Mouse (Mus musculus) forebrain, embryonic 14.5 days (tissue): ENCODE measurements around the gene Myb. TPM values are rescaled to one million over a fixed set of nuclear protein-coding genes. Genes with fewer than 3 reads are reported as not detected.

Experiments
- ATAC-seq: fragments of 200-750 bp; cut with Nextera tagmentation; 2 replicates; pipeline ENCODE4 v1.8.0; 2017; ENCODE audit warnings: mild to moderate bottlenecking, moderate library complexity
- DNase-seq: peaks from one replicate; pipeline ENCODE4 v3.0.0-alpha.2; 2015; ENCODE audit warnings: low spot score
- H3K27ac ChIP-seq: fragments of 300-500 bp; sonication (generic); 2 replicates; pipeline ENCODE4 v1.5.1; 2014; ENCODE audit warnings: low read depth, mild to moderate bottlenecking, control low read depth, low read length, moderate library complexity
- H3K27me3 ChIP-seq: fragments of 300-500 bp; sonication (generic); replicated peaks from 2 replicates; pipeline ENCODE4 v1.6.1; 2014; ENCODE audit warnings: low read length, control low read depth, mixed read lengths; ENCODE audit not compliant: control insufficient read depth, insufficient read depth
- H3K36me3 ChIP-seq: fragments of 300-500 bp; sonication (generic); 2 replicates; pipeline ENCODE4 v1.6.1; 2014; ENCODE audit warnings: low read length, control low read depth; ENCODE audit not compliant: control insufficient read depth, insufficient read depth
- H3K4me1 ChIP-seq: fragments of 300-500 bp; sonication (generic); 2 replicates; pipeline ENCODE4 v1.6.1; 2014; ENCODE audit warnings: antibody characterized with exemption, low read length, control low read depth; ENCODE audit not compliant: control insufficient read depth, insufficient read depth
- H3K4me2 ChIP-seq: fragments of 300-500 bp; sonication (generic); 2 replicates; pipeline ENCODE4 v1.6.1; 2014; ENCODE audit warnings: mild to moderate bottlenecking, control low read depth, low read length
- H3K4me3 ChIP-seq: fragments of 300-500 bp; sonication (generic); 2 replicates; pipeline ENCODE4 v1.5.1; 2014; ENCODE audit warnings: low read depth, low read length, control low read depth
- H3K9ac ChIP-seq: fragments of 300-500 bp; sonication (generic); 2 replicates; pipeline ENCODE4 v1.6.1; 2014; ENCODE audit warnings: mild to moderate bottlenecking, low read length, control low read depth, moderate library complexity
- H3K9me3 ChIP-seq: fragments of 300-500 bp; sonication (generic); replicated peaks from 2 replicates; pipeline ENCODE4 v1.6.1; 2016; ENCODE audit warnings: low read length, control low read depth, mixed read lengths; ENCODE audit not compliant: control insufficient read depth
- WGBS: fragments of 180-500 bp; shearing (Covaris S2); extraction: QIAGEN DNeasy Blood & Tissue Kit; methylation state at CpG from one replicate; pipeline ENCODE4 v1.1.7; 2014; 5-methylcytosine and 5-hydroxymethylcytosine counted together
- polyA plus RNA-seq: library from polyadenylated mRNA; unstranded; fragments of >200 nt; fragmentation: Nextera tagmentation; extraction: Ambion mirVana; gene quantifications from 2 replicates; pipeline ENCODE4 v1.2.1, GENCODE M21; 2014

Gene Myb
- polyA plus RNA-seq: 2.6 and 3.2 TPM in 2 replicates

DNA sequence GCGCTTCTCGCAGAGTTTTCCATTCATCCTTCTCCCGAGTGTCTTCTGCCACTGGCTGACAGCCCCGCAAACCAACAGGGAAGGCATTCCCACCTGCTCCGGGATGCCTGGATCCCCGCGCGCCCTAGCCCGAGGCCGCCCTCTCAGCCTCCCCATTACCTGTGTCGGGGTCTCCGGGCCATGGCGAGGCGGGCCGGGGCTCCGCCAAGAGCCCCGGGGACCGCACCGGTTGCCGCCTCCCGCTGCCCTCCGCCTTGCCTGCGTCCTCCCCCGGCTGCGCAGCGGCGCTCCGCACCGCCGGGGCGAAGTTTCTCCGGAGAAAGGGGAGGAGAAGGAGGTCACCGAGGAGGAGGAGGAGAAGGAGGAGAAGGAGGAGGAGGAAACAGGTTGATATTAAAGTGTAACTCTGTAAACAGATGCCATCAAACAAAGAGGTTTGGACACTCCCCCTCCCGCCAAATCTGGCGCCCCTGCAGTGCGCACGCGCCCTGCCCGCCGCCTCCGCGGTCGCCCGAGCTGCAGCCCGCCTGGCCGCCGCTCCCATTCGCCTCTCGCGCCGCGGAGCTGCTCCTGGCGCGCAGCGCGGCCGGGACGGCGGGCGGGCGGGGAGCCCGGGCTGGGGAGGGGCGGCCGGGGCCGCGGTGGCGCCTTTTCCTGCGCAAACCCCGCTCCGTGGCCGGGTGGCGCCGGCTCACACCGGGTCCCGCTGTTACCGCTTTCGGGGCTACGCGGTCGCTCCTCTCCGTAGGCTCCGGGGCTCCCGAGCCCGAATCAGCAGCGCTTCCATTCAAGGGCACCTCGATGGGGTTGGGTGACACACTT is at the start of gene Myb:
TSS of gene Myb (minus strand) at position 448 of the 822 bp plus-strand sequence.
- under 1% methylated on average over 63 of the region's 86 CpGs for whole genome bisulfite sequencing
- Histone ChIP-seq H3K27me3 (peaks cover 25% of the 10 kb centered on the region), H3K36me3 (no peaks in the 10 kb centered on the region), H3K27ac (peak within 1 kb of the TSS; percentile 21; the same call in 1 of the 2 replicates), H3K9me3 (no peaks in the 10 kb centered on the region), H3K4me3 (peak within 1 kb of the TSS; percentile 61), H3K9ac (peak within 1 kb of the TSS; percentile 86), H3K4me2 (peak within 1 kb of the TSS; percentile 99), H3K4me1 (peaks cover 8% of the 10 kb centered on the region; the same call in 1 of the 2 replicates)
- ATAC-seq: peak; percentile 88
- peak; percentile 84 for DNase-seq

DNA sequence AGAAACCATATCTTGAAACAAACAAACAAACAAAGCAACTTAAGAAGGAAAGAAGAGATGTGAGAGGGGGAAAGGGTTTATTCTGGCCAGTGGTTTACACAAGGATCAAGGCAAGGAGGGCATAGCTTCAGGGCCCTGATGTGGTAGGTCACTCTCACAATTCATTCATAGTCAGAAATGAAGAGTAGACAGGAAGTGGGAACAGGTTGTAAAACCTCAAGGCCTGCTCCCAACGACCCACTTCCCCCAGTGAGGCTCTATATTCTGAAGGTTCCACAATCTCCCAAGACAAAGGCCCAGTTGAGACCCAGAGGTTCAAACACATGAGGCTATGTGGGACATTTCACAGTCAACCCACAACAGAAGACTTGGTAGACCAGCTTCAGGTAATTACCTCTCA is 46.6 kb upstream of the Myb start:
- Histone ChIP-seq H3K4me3 (no peak overlapping the region), H3K4me2 (no peak overlapping the region), H3K27ac (no peak overlapping the region), H3K27me3 (no peaks in the 10 kb centered on the region), H3K9me3 (no peaks in the 10 kb centered on the region), H3K4me1 (no peaks in the 10 kb centered on the region), H3K36me3 (no peaks in the 10 kb centered on the region), H3K9ac (no peak overlapping the region)
- DNase-seq (no peak), ATAC-seq (no peak)
- WGBS: 82% methylated on average over 1 of the region's 1 CpGs

DNA sequence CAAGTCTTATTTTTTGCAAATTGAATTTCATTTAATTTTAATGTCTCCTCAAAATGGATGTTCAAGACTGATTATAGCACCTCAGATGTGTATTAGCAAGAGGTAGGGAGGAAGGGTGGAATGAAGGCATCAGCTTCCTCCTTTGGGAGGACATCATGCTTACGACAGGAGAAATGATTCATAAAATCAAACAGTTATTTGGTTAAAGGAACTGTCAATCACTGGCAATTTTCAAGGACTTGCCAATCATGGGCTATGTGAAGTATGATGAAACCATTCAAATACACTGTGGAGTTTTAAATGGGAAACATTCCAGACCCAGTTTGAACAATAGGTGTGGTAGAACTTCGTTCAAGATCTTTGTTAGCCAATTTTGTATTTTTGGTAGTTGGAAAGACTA is 45.4 kb upstream of the Myb start:
- no peaks in the 10 kb centered on the region for H3K9me3 ChIP-seq
- 76% methylated on average over 2 of the region's 2 CpGs for WGBS
- no peak overlapping the region for H3K4me2 ChIP-seq
- no peak for ATAC-seq
- no peak overlapping the region for H3K4me3 ChIP-seq
- no peak for DNase-seq
- no peaks in the 10 kb centered on the region for H3K4me1 ChIP-seq
- H3K27ac ChIP-seq: no peak overlapping the region
- H3K27me3 ChIP-seq: no peaks in the 10 kb centered on the region
- H3K36me3 ChIP-seq: no peaks in the 10 kb centered on the region
- no peak overlapping the region for H3K9ac ChIP-seq

DNA sequence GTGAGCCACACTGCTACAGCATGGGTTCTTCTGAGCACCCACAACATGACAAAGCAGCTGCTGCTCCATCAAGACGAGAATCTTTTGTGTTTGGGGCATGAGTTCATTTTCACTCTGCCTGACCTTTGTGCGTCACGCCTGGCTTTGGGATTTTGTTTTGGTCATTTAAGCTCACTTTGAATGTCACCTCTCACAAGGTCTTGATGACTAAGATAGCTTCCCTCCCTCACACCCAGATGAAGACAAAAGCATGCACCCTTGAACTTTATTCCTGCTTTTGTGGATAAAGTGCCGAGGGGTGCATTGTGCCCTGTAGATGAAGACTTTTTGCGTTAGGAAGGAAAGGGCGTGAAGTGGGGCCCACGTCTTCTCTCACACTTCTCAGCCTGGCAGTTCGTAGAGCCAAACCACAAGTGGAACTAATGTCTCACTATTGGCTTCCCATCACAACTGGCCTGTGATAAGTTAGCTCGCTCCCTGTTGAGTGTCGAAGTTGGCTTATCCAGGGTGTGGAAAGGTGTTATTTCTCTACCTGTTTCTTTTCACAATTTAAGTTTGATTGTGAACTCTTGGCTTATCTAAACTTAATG is 43.8 kb upstream of the Myb start:
- Histone ChIP-seq H3K36me3 (no peaks in the 10 kb centered on the region), H3K4me3 (no peak overlapping the region), H3K27me3 (no peaks in the 10 kb centered on the region), H3K9ac (no peak overlapping the region), H3K4me2 (no peak overlapping the region), H3K9me3 (no peaks in the 10 kb centered on the region), H3K4me1 (no peaks in the 10 kb centered on the region), H3K27ac (no peak overlapping the region)
- 82% methylated on average over 10 of the region's 10 CpGs for WGBS
- DNase-seq (no peak), ATAC-seq (no peak)

DNA sequence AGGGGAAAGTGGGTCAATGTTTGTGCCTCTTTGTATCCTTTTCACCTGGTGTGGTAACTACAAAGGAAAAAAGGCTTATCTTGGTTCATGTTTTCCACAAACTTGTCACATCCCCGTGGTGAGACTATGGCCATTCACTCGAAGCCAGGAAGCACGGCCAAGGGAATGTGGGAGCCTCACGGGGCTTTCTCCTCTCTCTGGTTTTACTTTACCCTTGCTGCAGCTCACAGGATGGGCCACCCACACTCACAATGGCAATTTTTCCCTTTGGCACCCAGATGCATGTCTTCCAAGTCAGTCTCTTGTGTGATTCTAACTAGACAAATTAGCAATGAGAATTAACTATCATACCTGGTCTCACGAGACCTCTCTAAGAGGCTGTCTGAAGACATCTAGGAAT is 43.1 kb upstream of the Myb start:
- no peak for ATAC-seq
- no peaks in the 10 kb centered on the region for H3K36me3 ChIP-seq
- H3K27ac ChIP-seq: no peak overlapping the region
- no peak overlapping the region for H3K9ac ChIP-seq
- no peaks in the 10 kb centered on the region for H3K4me1 ChIP-seq
- no peaks in the 10 kb centered on the region for H3K9me3 ChIP-seq
- DNase-seq: no peak
- no peak overlapping the region for H3K4me3 ChIP-seq
- WGBS: 91% methylated on average over 5 of the region's 5 CpGs
- H3K27me3 ChIP-seq: no peaks in the 10 kb centered on the region
- H3K4me2 ChIP-seq: no peak overlapping the region

DNA sequence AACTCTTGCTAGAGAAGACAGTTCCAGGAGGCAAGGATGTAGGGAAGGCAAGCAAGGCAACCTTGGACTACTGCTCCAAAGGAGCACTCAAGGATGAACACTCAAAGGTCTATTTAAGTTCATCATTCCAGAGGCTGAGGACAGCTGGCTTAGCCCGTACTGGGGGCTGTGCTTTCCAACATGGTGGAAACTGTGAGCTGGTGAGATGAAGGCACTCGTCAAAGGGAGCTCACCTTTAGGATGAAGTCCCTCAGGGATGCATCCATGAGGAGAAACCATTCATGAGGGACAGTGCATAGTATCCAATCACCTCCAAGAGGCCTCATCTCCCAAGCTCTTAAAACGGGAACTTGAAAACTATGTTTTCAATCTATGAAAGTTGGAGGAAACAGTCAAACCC is 42.7 kb upstream of the Myb start:
- no peaks in the 10 kb centered on the region for H3K9me3 ChIP-seq
- 96% methylated on average over 3 of the region's 3 CpGs for WGBS
- no peaks in the 10 kb centered on the region for H3K4me1 ChIP-seq
- no peaks in the 10 kb centered on the region for H3K27me3 ChIP-seq
- no peaks in the 10 kb centered on the region for H3K36me3 ChIP-seq
- no peak overlapping the region for H3K4me2 ChIP-seq
- no peak overlapping the region for H3K9ac ChIP-seq
- no peak for ATAC-seq
- H3K27ac ChIP-seq: no peak overlapping the region
- no peak for DNase-seq
- no peak overlapping the region for H3K4me3 ChIP-seq

DNA sequence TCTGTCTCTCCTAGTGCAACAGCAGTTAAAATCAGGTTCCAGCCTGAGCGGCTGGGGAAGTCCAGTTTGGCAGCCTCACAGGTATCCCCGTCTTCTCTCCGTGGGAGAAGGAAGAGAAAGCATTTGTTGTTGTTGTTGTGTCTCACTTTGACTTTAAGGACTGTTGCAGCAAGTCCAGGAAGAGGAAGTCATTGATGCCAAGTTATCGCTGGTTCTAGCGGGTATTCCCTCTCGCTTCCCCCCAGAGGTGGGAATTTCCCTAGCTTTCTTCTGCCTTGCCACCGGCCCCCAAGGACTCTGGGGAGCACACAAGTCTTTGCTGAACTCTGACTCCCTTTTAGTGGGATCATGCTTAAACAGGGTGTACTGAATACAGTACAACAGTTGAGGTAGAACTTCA is 40.0 kb upstream of the Myb start:
- Histone ChIP-seq H3K9me3 (no peaks in the 10 kb centered on the region), H3K9ac (no peak overlapping the region), H3K27me3 (no peaks in the 10 kb centered on the region), H3K4me1 (no peaks in the 10 kb centered on the region), H3K27ac (no peak overlapping the region), H3K4me2 (no peak overlapping the region), H3K4me3 (no peak overlapping the region), H3K36me3 (no peaks in the 10 kb centered on the region)
- DNase-seq (no peak), ATAC-seq (no peak)
- 85% methylated on average over 7 of the region's 7 CpGs for WGBS

DNA sequence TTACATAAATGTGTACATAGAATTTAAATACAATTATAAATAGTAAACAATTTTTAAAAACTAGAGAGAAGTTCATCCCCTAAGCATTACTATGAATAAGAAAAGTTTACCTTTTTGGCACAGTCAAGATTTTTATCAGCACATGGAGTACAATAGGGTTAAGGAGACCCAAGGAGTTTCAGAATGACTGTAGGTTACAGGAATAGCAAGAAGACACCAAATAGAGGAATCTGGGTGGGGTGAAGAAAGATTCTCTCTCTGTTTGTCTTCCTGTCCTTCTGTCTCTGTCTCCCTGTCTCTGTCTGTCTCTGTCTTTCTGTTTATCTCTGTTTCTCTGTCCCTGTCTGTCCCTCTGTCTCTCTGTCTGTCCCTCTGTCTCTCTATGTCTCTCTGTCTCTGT is 39.5 kb upstream of the Myb start:
- no peak overlapping the region for H3K4me2 ChIP-seq
- H3K27ac ChIP-seq: no peak overlapping the region
- no peaks in the 10 kb centered on the region for H3K27me3 ChIP-seq
- no peak overlapping the region for H3K4me3 ChIP-seq
- no peaks in the 10 kb centered on the region for H3K4me1 ChIP-seq
- no peak overlapping the region for H3K9ac ChIP-seq
- no peak for DNase-seq
- ATAC-seq: no peak
- no peaks in the 10 kb centered on the region for H3K9me3 ChIP-seq
- no peaks in the 10 kb centered on the region for H3K36me3 ChIP-seq

DNA sequence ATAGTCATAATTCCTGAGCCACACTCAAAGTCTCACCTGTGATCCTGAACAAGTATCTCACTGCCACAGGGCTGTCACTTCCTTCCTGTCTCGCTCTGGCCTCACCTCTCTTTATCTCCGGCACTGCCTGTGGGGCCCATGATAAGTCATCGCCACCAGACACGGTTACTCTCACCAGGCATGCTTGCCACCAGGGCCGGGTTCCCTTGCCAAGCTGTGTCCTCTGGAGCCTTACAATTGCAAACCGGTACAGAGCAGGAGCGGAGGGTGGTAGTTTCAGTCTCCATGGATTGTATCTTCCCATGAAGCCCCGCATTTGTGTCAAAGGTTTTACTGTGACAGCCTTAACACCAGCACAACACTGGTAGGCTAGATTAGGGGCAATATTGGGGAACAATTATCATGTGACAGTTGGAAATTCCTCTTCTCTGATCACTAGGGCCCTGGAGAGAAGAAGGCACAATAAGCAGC is 35.9 kb upstream of the Myb start:
- Histone ChIP-seq H3K27ac (no peak overlapping the region), H3K9ac (no peak overlapping the region), H3K27me3 (no peaks in the 10 kb centered on the region), H3K4me2 (no peak overlapping the region), H3K4me3 (no peak overlapping the region), H3K36me3 (no peaks in the 10 kb centered on the region), H3K9me3 (no peaks in the 10 kb centered on the region), H3K4me1 (no peaks in the 10 kb centered on the region; the same call in 1 of the 2 replicates)
- DNase-seq: no peak
- WGBS: 92% methylated on average over 8 of the region's 8 CpGs
- no peak for ATAC-seq
